Mouse (Mus musculus): ENCODE results near the gene Spaar.

The Spaar gene

DNA sequence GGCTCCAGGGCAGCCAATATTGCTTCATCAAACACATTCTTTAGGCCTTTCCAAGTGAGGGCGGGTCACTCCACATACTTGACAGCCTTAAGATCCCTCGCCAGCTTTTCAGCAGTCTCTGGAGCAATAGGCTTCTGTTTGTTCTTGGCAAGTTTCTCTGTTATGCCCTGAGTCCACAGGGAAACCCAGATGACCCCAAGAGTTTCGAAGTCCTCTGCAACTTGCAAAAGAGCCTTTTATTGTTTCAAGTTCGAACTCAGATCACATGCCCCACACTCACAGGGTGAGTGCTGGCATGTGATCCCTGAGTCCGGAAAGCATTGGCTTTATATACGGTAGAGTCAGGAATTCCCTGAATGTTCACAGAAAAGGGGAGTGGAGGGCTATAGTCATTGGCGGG is 69.1 kb downstream of the Spaar start:
- CTCF ChIA-PET = no interaction called here
